Mouse (Mus musculus): ENCODE results near the gene Gm3685.
A peak's percentile ranks its signal among the peaks of the same experiment; 100 is the strongest.
"Not testable (repeated sequence)": the region's sequence is repeated elsewhere in the genome, so short reads cannot be mapped to it uniquely, and the experiment has no call there.

The Gm3685 gene

GRCm38 (mm10) chr14:7044870-7045269 lies at the start of gene Gm3685:
Gene Gm3685 (minus strand): TSS chr14:7044970.
- DNase-seq = not testable (repeated sequence)

- DNase-seq = peak; percentile 5
Measured at GRCm38 (mm10) chr14:7026781-7027749, 17.7 kb downstream of the Gm3685 start, which contains the start of gene Gm10406. Gene Gm10406 (minus strand): TSS chr14:7027449.

- DNase-seq = not testable (repeated sequence)
Measured at GRCm38 (mm10) chr14:7026274-7026673, 18.5 kb downstream of the Gm3685 start.
